Mouse (Mus musculus) heart, postnatal 0 days (tissue): ENCODE data around the gene Pyroxd1.

Experiments used
- CTCF ChIP-seq: IDR thresholded peaks from 2 replicates; pipeline ENCODE4 v1.5.1; 2016; ENCODE audit warnings: antibody characterized with exemption, control low read depth, low read depth
- EP300 ChIP-seq: IDR thresholded peaks from 2 replicates; pipeline ENCODE4 v1.6.1; 2016; ENCODE audit warnings: antibody characterized with exemption, low read depth

- TF ChIP-seq CTCF (peak; percentile 66), EP300 (no peak)
Observed at GRCm38 (mm10) chr6:142343561-142343960, 1.9 kb upstream of the Pyroxd1 start.
